ENCODE assay signal across 36 mouse cellular contexts in genomic region chr15:101385064-101385463, GRCm38 (mm10). TPM values are rescaled to one million over a fixed set of nuclear protein-coding genes. Genes with fewer than 3 reads are reported as not detected.
A peak's percentile ranks its signal among the peaks of the same experiment; 100 is the strongest.
DNase-seq lines count a peak whose midpoint lies in the region; ATAC-seq and TF ChIP-seq lines count a peak whose summit lies in the region.
"Had no signal": no experiment of that assay in that cellular context is flagged by ENCODE, and none has a peak within 500 bp of the region (broad histone marks: within the 10 kb centered on the region; RNA-seq: fewer than 3 reads in every experiment).

No protein-coding gene starts in this region.

- H3K9me3 ChIP-seq in heart, embryonic 10.5 days = no peaks in the 10 kb centered on the region
- H3K9me3 ChIP-seq in midbrain, postnatal 0 days (ENCODE audit: low read length) = no peaks in the 10 kb centered on the region
- no peaks in the 10 kb centered on the region for H3K9me3 ChIP-seq in kidney, embryonic 15.5 days (replicated peaks)
- H3K9me3 ChIP-seq: embryonic facial prominence, embryonic 13.5 days; forebrain, embryonic 10.5 days; forebrain, embryonic 15.5 days; heart, embryonic 13.5 days; limb, embryonic 12.5 days; liver, embryonic 15.5 days; lung, embryonic 15.5 days; midbrain, embryonic 15.5 days; neural tube, embryonic 12.5 days had no signal

- 71% methylated on average over 6 of the region's 6 CpGs for WGBS in heart, embryonic 10.5 days
- WGBS in midbrain, postnatal 0 days = 85% methylated on average over 6 of the region's 6 CpGs
- WGBS in kidney, embryonic 15.5 days = 88% methylated on average over 6 of the region's 6 CpGs

- H3K4me1 ChIP-seq in heart, embryonic 10.5 days = peaks cover 63% of the 10 kb centered on the region
- no peaks in the 10 kb centered on the region for H3K4me1 ChIP-seq in midbrain, postnatal 0 days (ENCODE audit: insufficient read depth, low read length)
- H3K4me1 ChIP-seq in kidney, embryonic 15.5 days = peaks cover 8% of the 10 kb centered on the region; the same call in 1 of the 2 replicates
- H3K4me1 ChIP-seq: midbrain, embryonic 15.5 days; neural tube, embryonic 12.5 days had no signal

- no peak for TF ChIP-seq CTCF in midbrain, postnatal 0 days (IDR thresholded peaks at IDR 0.05)

- DNase-seq in heart, adult 18-20 months = peak; percentile 31 to 54
- DNase-seq in heart, embryonic 10.5 days (ENCODE audit: low spot score) = no peak
- DNase-seq in 3T3-L1 (ENCODE audit: low read depth, low spot score) = peak; percentile 55
- peak; percentile 76 for DNase-seq in gastrocnemius, adult 18-20 months (ENCODE audit: low spot score)
- DNase-seq in gastrocnemius, postnatal 25 days = peak; percentile 68
- no peak for DNase-seq in midbrain, postnatal 0 days (ENCODE audit: low spot score)
- DNase-seq: adrenal gland, postnatal 14 days; cerebellum, adult 9-10 months; kidney, postnatal 25 days; right cerebral cortex, adult 18-20 months had no signal

- no peaks in the 10 kb centered on the region for H3K36me3 ChIP-seq in heart, embryonic 10.5 days
- no peaks in the 10 kb centered on the region for H3K36me3 ChIP-seq in midbrain, postnatal 0 days (ENCODE audit: insufficient read depth, low read length)
- no peaks in the 10 kb centered on the region for H3K36me3 ChIP-seq in kidney, embryonic 15.5 days
- H3K36me3 ChIP-seq: embryonic facial prominence, embryonic 13.5 days; forebrain, embryonic 10.5 days; forebrain, embryonic 15.5 days; G1E; heart, embryonic 13.5 days; limb, embryonic 12.5 days; liver, embryonic 15.5 days; lung, embryonic 15.5 days; midbrain, embryonic 15.5 days; neural tube, embryonic 12.5 days had no signal

- no peak overlapping the region for H3K9ac ChIP-seq in midbrain, postnatal 0 days (replicated peaks; ENCODE audit: low read length, poor library complexity, severe bottlenecking)
- no peak overlapping the region for H3K9ac ChIP-seq in kidney, embryonic 15.5 days
- H3K9ac ChIP-seq: embryonic facial prominence, embryonic 13.5 days; forebrain, embryonic 15.5 days; hindbrain, embryonic 14.5 days; limb, embryonic 12.5 days; liver, embryonic 15.5 days; lung, embryonic 15.5 days; midbrain, embryonic 15.5 days; neural tube, embryonic 12.5 days had no signal

- no peak overlapping the region for H3K4me3 ChIP-seq in heart, embryonic 10.5 days
- no peak overlapping the region for H3K4me3 ChIP-seq in midbrain, postnatal 0 days (ENCODE audit: low read depth, low read length)
- H3K4me3 ChIP-seq in kidney, embryonic 15.5 days (replicated peaks) = no peak overlapping the region
- H3K4me3 ChIP-seq: embryonic facial prominence, embryonic 13.5 days; forebrain, embryonic 10.5 days; forebrain, embryonic 15.5 days; heart, embryonic 13.5 days; left cerebral cortex, adult 2 months; limb, embryonic 12.5 days; liver, embryonic 15.5 days; lung, embryonic 15.5 days; midbrain, embryonic 15.5 days; neural tube, embryonic 12.5 days had no signal

- ATAC-seq in midbrain, postnatal 0 days (ENCODE audit: low FRiP score) = no peak
- ATAC-seq in kidney, embryonic 15.5 days (replicated peaks; ENCODE audit: low FRiP score) = no peak
- no peak for ATAC-seq in cerebellum, adult (ENCODE audit: insufficient number of reproducible peaks, low FRiP score, low TSS enrichment)
- ATAC-seq: forebrain, embryonic 15.5 days; intestine, postnatal 0 days; midbrain, embryonic 15.5 days had no signal

- peaks cover 29% of the 10 kb centered on the region for H3K27me3 ChIP-seq in heart, embryonic 10.5 days (ENCODE audit: insufficient read depth, poor library complexity, severe bottlenecking)
- no peaks in the 10 kb centered on the region for H3K27me3 ChIP-seq in midbrain, postnatal 0 days (ENCODE audit: insufficient read depth, low read length)
- H3K27me3 ChIP-seq in kidney, embryonic 15.5 days = peaks cover 11% of the 10 kb centered on the region; the same call in 1 of the 2 replicates
- H3K27me3 ChIP-seq: embryonic facial prominence, embryonic 13.5 days; forebrain, embryonic 15.5 days; limb, embryonic 12.5 days; liver, embryonic 15.5 days; lung, embryonic 15.5 days; midbrain, embryonic 15.5 days; neural tube, embryonic 12.5 days had no signal

- H3K27ac ChIP-seq in heart, embryonic 10.5 days = no peak overlapping the region
- no peak overlapping the region for H3K27ac ChIP-seq in midbrain, postnatal 0 days (ENCODE audit: low read depth, low read length)
- no peak overlapping the region for H3K27ac ChIP-seq in kidney, embryonic 15.5 days
- H3K27ac ChIP-seq: embryonic facial prominence, embryonic 13.5 days; forebrain, embryonic 10.5 days; forebrain, embryonic 15.5 days; heart, embryonic 13.5 days; hindbrain, embryonic 14.5 days; left cerebral cortex, adult 2 months; limb, embryonic 12.5 days; liver, embryonic 15.5 days; lung, embryonic 15.5 days; macrophage; midbrain, embryonic 15.5 days; neural tube, embryonic 12.5 days had no signal

- H3K4me2 ChIP-seq in midbrain, postnatal 0 days (ENCODE audit: low read depth, low read length, poor library complexity, severe bottlenecking) = no peak overlapping the region
- H3K4me2 ChIP-seq in kidney, embryonic 15.5 days = no peak overlapping the region
- H3K4me2 ChIP-seq: embryonic facial prominence, embryonic 13.5 days; forebrain, embryonic 15.5 days; heart, embryonic 13.5 days; hindbrain, embryonic 14.5 days; limb, embryonic 12.5 days; liver, embryonic 15.5 days; lung, embryonic 15.5 days; midbrain, embryonic 15.5 days; neural tube, embryonic 12.5 days had no signal

RNA-seq across cellular contexts. Expression of gene Krt80, which starts 15.1 kb away (rescaled TPM):
- total RNA-seq in heart, adult 18-20 months (2021) = 1 to 10 TPM; 2.0 to 3.2 TPM
- 0.80 and 1.7 TPM in 2 replicates for polyA plus RNA-seq in heart, embryonic 10.5 days (2016; fragmentation: Nextera tagmentation; extraction: Ambion mirVana)
- 1 to 10 TPM; 1.4 to 3.8 TPM for total RNA-seq in gastrocnemius, adult 18-20 months (2021)
- total RNA-seq in gastrocnemius, postnatal 25 days (2021) = 1 to 10 TPM; 1.6 to 1.9 TPM
- total RNA-seq in midbrain, postnatal 0 days (2014; rRNA removed) = 0.09 and 1.0 TPM in 2 replicates
- 0.16 and 0.33 TPM in 2 replicates for polyA plus RNA-seq in midbrain, postnatal 0 days (2015; fragmentation: Nextera tagmentation; extraction: Ambion mirVana)
- polyA plus RNA-seq in kidney, embryonic 15.5 days (2015; fragmentation: Nextera tagmentation; extraction: Ambion mirVana) = 1.6 and 2.3 TPM in 2 replicates
- total RNA-seq: megakaryocyte-erythroid progenitor cell, adult 5-6 weeks had no signal
- polyA plus RNA-seq: G1E; neural tube, embryonic 12.5 days had no signal

RNA-seq across cellular contexts. Expression of gene Krt7, which starts 25.8 kb away (rescaled TPM):
- 1 to 10 TPM; 1.9 to 4.1 TPM for total RNA-seq in heart, adult 18-20 months (2021)
- polyA plus RNA-seq in heart, embryonic 10.5 days (2016; fragmentation: Nextera tagmentation; extraction: Ambion mirVana) = 26.7 and 31.9 TPM in 2 replicates
- under 1 TPM in 1 of 2 experiments, not detected in 1; 0.14 TPM for total RNA-seq in gastrocnemius, adult 18-20 months (2021)
- not detected for total RNA-seq in gastrocnemius, postnatal 25 days (2021)
- total RNA-seq in midbrain, postnatal 0 days (2014; rRNA removed) = 0.49 and 0.52 TPM in 2 replicates
- polyA plus RNA-seq in midbrain, postnatal 0 days (2015; fragmentation: Nextera tagmentation; extraction: Ambion mirVana) = 0.20 and 0.82 TPM in 2 replicates
- polyA plus RNA-seq in kidney, embryonic 15.5 days (2015; fragmentation: Nextera tagmentation; extraction: Ambion mirVana) = 69.4 and 73.4 TPM in 2 replicates
- total RNA-seq: layer of hippocampus, adult 18-20 months; layer of hippocampus, postnatal 14 days; megakaryocyte-erythroid progenitor cell, adult 5-6 weeks had no signal
- polyA plus RNA-seq: macrophage had no signal

RNA-seq across cellular contexts. Expression of gene Krt87, which starts 53.5 kb away (rescaled TPM):
- not detected for total RNA-seq in heart, adult 18-20 months (2021)
- polyA plus RNA-seq in heart, embryonic 10.5 days (2016; fragmentation: Nextera tagmentation; extraction: Ambion mirVana) = not detected in 2 replicates
- not detected for total RNA-seq in gastrocnemius, adult 18-20 months (2021)
- total RNA-seq in gastrocnemius, postnatal 25 days (2021) = not detected
- 0.76 and 1.2 TPM in 2 replicates for total RNA-seq in midbrain, postnatal 0 days (2014; rRNA removed)
- polyA plus RNA-seq in midbrain, postnatal 0 days (2015; fragmentation: Nextera tagmentation; extraction: Ambion mirVana) = 0.76 and 0.84 TPM in 2 replicates
- not detected in 2 replicates for polyA plus RNA-seq in kidney, embryonic 15.5 days (2015; fragmentation: Nextera tagmentation; extraction: Ambion mirVana)
- total RNA-seq: adrenal gland, postnatal 14 days; G1E; granulocyte monocyte progenitor cell, adult 5-6 weeks; heart, postnatal 10 days; hematopoietic stem cell, adult 5-6 weeks; left cerebral cortex, postnatal 25 days; liver, adult 2 months; megakaryocyte-erythroid progenitor cell, adult 5-6 weeks had no signal
- polyA plus RNA-seq: G1E; kidney, embryonic 14.5 days; liver, adult 2 months; liver, embryonic 15.5 days; macrophage; testis, adult 2 months had no signal

Comparison
In these comparisons a context has a peak if more than half of its experiments do, and no peak if none do; other contexts are left out.
1. DNase-seq: peak in heart, adult 18-20 months (2 of 2), 3T3-L1 (single experiment), gastrocnemius, adult 18-20 months (single experiment) and gastrocnemius, postnatal 25 days (single experiment); none in heart, embryonic 10.5 days (single experiment) and midbrain, postnatal 0 days (single experiment).